Mouse (Mus musculus): ENCODE results near the gene Cgn. TPM values are rescaled to one million over a fixed set of nuclear protein-coding genes. Genes with fewer than 3 reads are reported as not detected.
"Not testable (repeated sequence)": the region's sequence is repeated elsewhere in the genome, so short reads cannot be mapped to it uniquely, and the experiment has no call there.

Cgn gene
- total and polyA plus RNA-seq, 3 experiments: 0.25 to 0.50 (median 0.43) TPM

DNA sequence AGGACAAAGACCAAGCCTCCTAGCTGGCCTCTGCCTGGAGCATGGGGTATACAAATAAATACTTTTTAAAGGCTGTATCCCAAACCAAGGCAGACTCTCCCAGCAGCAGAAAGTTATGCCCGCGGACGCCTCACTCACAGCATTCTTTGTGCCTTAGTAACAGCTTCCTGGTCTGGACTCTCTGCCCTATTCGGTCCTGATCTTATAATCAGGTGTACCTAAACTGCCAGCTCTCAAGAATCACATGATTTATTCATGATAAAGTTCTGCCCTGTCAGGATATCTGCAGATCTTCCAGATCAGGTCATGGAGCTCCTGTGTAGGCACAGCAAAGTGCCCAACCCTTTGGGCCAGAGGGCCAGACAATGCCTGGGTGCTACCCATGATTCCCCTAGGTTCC is 3.4 kb downstream of the Cgn start:
- peaks cover 1% of the 10 kb centered on the region; the same call in 1 of the 2 replicates for H3K27me3 ChIP-seq (ENCODE audit: control insufficient read depth, insufficient read depth, low read length)
- intact Hi-C loops (cut with DNase I): no loop called here
- 68% methylated on average over 4 of the region's 4 CpGs for WGBS
- no peak overlapping the region for H3K9ac ChIP-seq (ENCODE audit: low read depth, low read length)
- no peak overlapping the region for H3K4me3 ChIP-seq
- TF ChIP-seq CTCF (IDR thresholded peaks at IDR 0.05) (no peak), EP300 (IDR thresholded peaks at IDR 0.05; ENCODE audit: insufficient read depth, low read depth, low read length) (no peak), POLR2A (IDR thresholded peaks at IDR 0.05; ENCODE audit: insufficient read depth, low read depth, low read length) (no peak)
- H3K36me3 ChIP-seq (ENCODE audit: control insufficient read depth, insufficient read depth, low read length): no peaks in the 10 kb centered on the region
- H3K27ac ChIP-seq: no peak overlapping the region
- H3K4me1 ChIP-seq (ENCODE audit: control insufficient read depth, insufficient read depth, low read length): peaks cover 1% of the 10 kb centered on the region; the same call in 1 of the 2 replicates
- no peak for DNase-seq
- no peaks in the 10 kb centered on the region for H3K79me2 ChIP-seq (replicated peaks; ENCODE audit: control insufficient read depth, insufficient read depth, low read length)

DNA sequence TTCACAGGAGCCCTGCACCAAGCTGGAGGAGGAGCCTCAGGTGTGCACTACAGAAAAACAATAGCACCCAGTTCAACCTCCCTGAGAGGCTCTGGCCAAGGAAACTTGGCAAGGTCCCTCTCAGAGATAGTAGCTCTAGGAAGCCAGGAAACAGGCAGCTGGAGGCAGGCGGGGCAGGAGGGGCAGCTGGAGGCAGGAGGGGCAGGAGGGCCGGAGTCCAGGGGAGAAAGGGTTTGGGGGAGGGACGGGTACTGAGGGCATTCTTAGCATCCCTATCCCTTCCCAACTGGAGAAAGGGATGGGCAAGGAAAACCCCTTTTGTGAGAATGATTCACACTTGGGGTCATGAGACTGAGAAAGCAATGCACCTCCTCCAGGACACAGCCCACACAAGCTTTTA is 4.9 kb downstream of the Cgn start:
- intact Hi-C loops (cut with DNase I): no loop called here
- no peaks in the 10 kb centered on the region for H3K27me3 ChIP-seq (ENCODE audit: control insufficient read depth, insufficient read depth, low read length)
- H3K4me1 ChIP-seq (ENCODE audit: control insufficient read depth, insufficient read depth, low read length): no peaks in the 10 kb centered on the region
- H3K79me2 ChIP-seq (replicated peaks; ENCODE audit: control insufficient read depth, insufficient read depth, low read length): no peaks in the 10 kb centered on the region
- no peak overlapping the region for H3K27ac ChIP-seq
- 5% methylated on average over 3 of the region's 3 CpGs for WGBS
- H3K36me3 ChIP-seq (ENCODE audit: control insufficient read depth, insufficient read depth, low read length): no peaks in the 10 kb centered on the region
- no peak overlapping the region for H3K4me3 ChIP-seq
- DNase-seq: peak in 1 of 2 experiments; percentile 20
- no peak overlapping the region for H3K9ac ChIP-seq (ENCODE audit: low read depth, low read length)
- TF ChIP-seq CTCF (IDR thresholded peaks at IDR 0.05): no peak
- TF ChIP-seq POLR2A (IDR thresholded peaks at IDR 0.05; ENCODE audit: insufficient read depth, low read depth, low read length): no peak
- no peak for TF ChIP-seq EP300 (IDR thresholded peaks at IDR 0.05; ENCODE audit: insufficient read depth, low read depth, low read length)

DNA sequence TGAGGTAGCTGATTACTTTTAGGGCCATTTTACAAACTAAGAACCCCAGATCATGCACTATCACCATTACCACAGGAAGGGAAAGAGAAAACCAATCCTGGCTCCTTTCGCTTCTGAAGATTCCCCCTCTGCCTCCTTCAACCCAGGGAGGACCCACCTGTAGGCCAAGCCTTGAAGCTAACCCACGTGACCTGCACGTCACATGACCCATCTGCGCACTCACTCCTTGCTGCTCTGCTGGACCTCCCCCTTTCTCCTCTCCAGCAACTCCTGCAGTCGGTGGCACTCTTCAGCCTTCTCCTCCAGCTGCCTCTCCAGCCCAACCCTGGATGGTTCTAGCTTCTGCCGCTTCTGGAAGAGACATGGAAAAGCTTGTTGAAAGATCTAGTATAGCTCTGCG is 10.4 kb downstream of the Cgn start:
- Histone ChIP-seq H3K36me3 (ENCODE audit: control insufficient read depth, insufficient read depth, low read length) (no peaks in the 10 kb centered on the region), H3K27me3 (ENCODE audit: control insufficient read depth, insufficient read depth, low read length) (no peaks in the 10 kb centered on the region), H3K9ac (ENCODE audit: low read depth, low read length) (no peak overlapping the region), H3K4me1 (ENCODE audit: control insufficient read depth, insufficient read depth, low read length) (no peaks in the 10 kb centered on the region), H3K4me3 (no peak overlapping the region), H3K79me2 (replicated peaks; ENCODE audit: control insufficient read depth, insufficient read depth, low read length) (no peaks in the 10 kb centered on the region), H3K27ac (no peak overlapping the region)
- intact Hi-C loops (cut with DNase I): no loop called here
- 75% methylated on average over 7 of the region's 7 CpGs for WGBS
- no peak for DNase-seq
- TF ChIP-seq POLR2A (IDR thresholded peaks at IDR 0.05; ENCODE audit: insufficient read depth, low read depth, low read length): no peak
- no peak for TF ChIP-seq CTCF (IDR thresholded peaks at IDR 0.05)
- TF ChIP-seq EP300 (IDR thresholded peaks at IDR 0.05; ENCODE audit: insufficient read depth, low read depth, low read length): no peak

DNA sequence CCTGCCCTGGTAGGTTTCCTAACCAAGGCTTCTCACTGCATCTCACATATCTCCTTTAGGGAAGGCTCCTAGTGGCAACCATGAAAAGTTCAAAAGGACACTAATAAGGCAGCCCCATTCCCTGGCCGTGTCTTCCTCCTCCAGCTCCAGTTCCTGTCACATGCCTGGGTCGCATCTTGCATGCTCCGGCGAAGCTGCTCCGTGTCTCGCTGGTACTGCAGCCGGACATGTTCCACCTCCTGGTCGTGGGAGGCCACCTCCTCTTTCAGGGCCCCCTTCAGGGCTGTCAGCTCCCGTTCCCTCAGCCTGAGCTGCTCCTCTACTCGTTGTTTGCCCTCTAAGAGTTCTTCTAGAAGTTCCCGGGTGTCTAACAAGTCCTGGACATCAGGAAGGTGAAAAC is 12.3 kb downstream of the Cgn start:
- peak in 1 of 2 experiments; percentile 39 for DNase-seq
- no peak for TF ChIP-seq CTCF (IDR thresholded peaks at IDR 0.05)
- TF ChIP-seq EP300 (IDR thresholded peaks at IDR 0.05; ENCODE audit: insufficient read depth, low read depth, low read length): no peak
- TF ChIP-seq POLR2A (IDR thresholded peaks at IDR 0.05; ENCODE audit: insufficient read depth, low read depth, low read length): no peak
- 71% methylated on average over 11 of the region's 11 CpGs for WGBS

DNA sequence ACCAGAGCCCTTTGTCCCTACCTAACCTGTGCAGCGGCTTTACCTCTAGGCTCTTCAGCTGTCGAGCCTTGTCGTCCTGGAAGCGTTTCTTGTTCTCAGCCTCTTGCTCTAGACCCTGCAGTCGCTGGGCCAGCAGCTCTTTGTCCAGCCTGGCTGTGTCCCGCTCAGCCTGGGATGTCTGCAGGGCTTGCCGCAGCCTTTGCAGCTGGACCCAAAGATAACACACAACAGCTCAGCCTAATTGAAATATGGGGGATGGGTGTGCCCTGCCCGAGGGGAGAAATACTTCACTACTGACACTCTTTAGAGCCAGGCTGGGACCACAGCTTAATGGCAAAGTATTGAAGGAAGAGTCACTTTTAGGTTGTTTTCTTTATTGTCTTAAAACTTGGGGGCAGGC is 20.8 kb downstream of the Cgn start:
- H3K36me3 ChIP-seq (ENCODE audit: control insufficient read depth, insufficient read depth, low read length); H3K79me2 ChIP-seq (replicated peaks; ENCODE audit: control insufficient read depth, insufficient read depth, low read length); DNase-seq; intact Hi-C loops (cut with DNase I); H3K4me3 ChIP-seq; H3K27ac ChIP-seq; H3K4me1 ChIP-seq (ENCODE audit: control insufficient read depth, insufficient read depth, low read length); H3K27me3 ChIP-seq (ENCODE audit: control insufficient read depth, insufficient read depth, low read length); H3K9ac ChIP-seq (ENCODE audit: low read depth, low read length): not testable (repeated sequence)
- 24% methylated on average over 8 of the region's 8 CpGs for WGBS

More for the DNA sequence above, 12.3 kb downstream of the Cgn start:
- Histone ChIP-seq H3K4me3 (no peak overlapping the region), H3K27ac (no peak overlapping the region), H3K79me2 (replicated peaks; ENCODE audit: control insufficient read depth, insufficient read depth, low read length) (no peaks in the 10 kb centered on the region), H3K4me1 (ENCODE audit: control insufficient read depth, insufficient read depth, low read length) (no peaks in the 10 kb centered on the region), H3K36me3 (ENCODE audit: control insufficient read depth, insufficient read depth, low read length) (no peaks in the 10 kb centered on the region), H3K27me3 (ENCODE audit: control insufficient read depth, insufficient read depth, low read length) (no peaks in the 10 kb centered on the region), H3K9ac (ENCODE audit: low read depth, low read length) (no peak overlapping the region)
- intact Hi-C loops (cut with DNase I): no loop called here

DNA sequence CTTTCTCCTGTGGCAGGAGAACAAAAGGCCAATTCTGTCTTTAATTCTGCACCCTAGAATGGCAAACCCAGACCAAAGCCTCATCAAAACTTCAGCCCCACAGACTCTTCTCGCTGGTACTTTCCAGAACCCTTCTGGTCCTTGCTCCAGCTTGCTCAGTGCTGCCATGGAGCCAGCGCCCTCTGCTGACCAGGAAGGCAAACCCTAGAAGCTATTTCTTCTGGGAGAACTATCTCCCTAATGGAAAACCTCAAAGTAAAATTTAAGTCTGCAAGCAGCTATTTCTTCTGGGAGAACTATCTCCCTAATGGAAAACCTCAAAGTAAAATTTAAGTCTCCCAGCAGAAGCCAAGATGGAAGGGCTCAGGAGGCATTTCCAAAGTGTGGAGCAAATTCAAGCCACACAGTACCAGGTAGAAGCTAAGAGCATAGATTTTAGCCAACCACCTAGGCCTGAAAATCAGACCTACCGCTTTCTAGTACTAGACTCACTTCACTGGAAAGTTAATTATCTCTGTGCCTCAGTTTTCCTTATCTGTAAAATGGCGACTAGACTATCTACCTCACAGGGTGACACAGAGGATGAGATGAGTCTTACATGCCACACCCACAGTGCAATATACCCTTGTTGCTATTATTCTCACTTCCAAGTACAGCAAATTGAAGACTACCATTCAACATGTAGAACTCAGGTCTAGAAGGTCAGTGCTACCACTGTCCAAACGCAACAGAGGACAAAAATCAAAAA is 21.6 kb downstream of the Cgn start:
- H3K9ac ChIP-seq (ENCODE audit: low read depth, low read length); H3K36me3 ChIP-seq (ENCODE audit: control insufficient read depth, insufficient read depth, low read length); H3K27me3 ChIP-seq (ENCODE audit: control insufficient read depth, insufficient read depth, low read length); H3K4me1 ChIP-seq (ENCODE audit: control insufficient read depth, insufficient read depth, low read length); H3K27ac ChIP-seq; DNase-seq; H3K79me2 ChIP-seq (replicated peaks; ENCODE audit: control insufficient read depth, insufficient read depth, low read length); intact Hi-C loops (cut with DNase I); H3K4me3 ChIP-seq: not testable (repeated sequence)
- peak; percentile 19; the same call in 1 of the 2 replicates for TF ChIP-seq CTCF (IDR thresholded peaks at IDR 0.05)
- WGBS: 52% methylated on average over 5 of the region's 5 CpGs

DNA sequence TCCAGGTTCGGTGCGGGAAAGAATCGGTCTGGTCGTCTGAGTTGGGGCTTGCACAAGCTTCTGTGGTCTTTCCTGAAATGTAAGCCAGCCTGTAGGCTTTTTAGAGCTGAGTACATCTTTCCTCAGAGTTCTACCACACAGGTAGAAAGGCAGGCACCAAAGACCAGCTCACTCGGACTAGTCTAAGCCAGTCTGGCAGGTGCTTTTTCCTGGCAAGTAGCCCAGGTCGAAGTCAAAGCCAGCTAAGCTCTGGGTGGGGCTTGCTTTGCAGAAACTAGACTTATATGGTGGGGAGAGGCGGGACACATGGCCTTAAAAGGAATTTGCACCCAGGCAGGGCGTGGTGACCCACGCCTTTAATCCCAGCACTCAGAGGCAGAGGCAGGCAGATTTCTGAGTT is 27.9 kb downstream of the Cgn start:
- H3K27me3 ChIP-seq (ENCODE audit: control insufficient read depth, insufficient read depth, low read length); H3K36me3 ChIP-seq (ENCODE audit: control insufficient read depth, insufficient read depth, low read length); H3K4me1 ChIP-seq (ENCODE audit: control insufficient read depth, insufficient read depth, low read length); H3K27ac ChIP-seq; DNase-seq; H3K9ac ChIP-seq (ENCODE audit: low read depth, low read length); intact Hi-C loops (cut with DNase I); H3K79me2 ChIP-seq (replicated peaks; ENCODE audit: control insufficient read depth, insufficient read depth, low read length); H3K4me3 ChIP-seq: not testable (repeated sequence)
- 54% methylated on average over 4 of the region's 9 CpGs for WGBS

DNA sequence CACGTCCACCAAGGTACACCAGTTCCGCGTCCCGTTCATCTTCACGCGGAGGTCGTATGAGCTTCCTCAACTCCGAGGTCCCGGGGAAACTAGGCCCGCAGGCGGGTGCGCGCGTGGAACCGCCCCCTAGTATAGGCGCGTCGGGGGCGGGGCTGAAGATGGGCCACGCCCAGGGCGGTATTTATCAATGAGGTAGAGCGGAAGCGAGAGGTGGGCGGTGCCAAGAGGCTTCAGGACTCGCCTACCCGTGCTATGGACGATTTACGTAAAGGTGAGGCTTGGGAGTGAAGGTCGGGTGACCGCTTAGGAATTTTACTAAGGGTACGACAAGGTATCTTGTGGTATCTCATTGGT is 28.3 kb downstream of the Cgn start:
- H3K4me1 ChIP-seq (ENCODE audit: control insufficient read depth, insufficient read depth, low read length); H3K27me3 ChIP-seq (ENCODE audit: control insufficient read depth, insufficient read depth, low read length); intact Hi-C loops (cut with DNase I); H3K27ac ChIP-seq; H3K79me2 ChIP-seq (replicated peaks; ENCODE audit: control insufficient read depth, insufficient read depth, low read length); H3K4me3 ChIP-seq; H3K9ac ChIP-seq (ENCODE audit: low read depth, low read length); H3K36me3 ChIP-seq (ENCODE audit: control insufficient read depth, insufficient read depth, low read length): not testable (repeated sequence)
- WGBS: under 1% methylated on average over 23 of the region's 31 CpGs
- DNase-seq: peak; percentile 31 to 54

DNA sequence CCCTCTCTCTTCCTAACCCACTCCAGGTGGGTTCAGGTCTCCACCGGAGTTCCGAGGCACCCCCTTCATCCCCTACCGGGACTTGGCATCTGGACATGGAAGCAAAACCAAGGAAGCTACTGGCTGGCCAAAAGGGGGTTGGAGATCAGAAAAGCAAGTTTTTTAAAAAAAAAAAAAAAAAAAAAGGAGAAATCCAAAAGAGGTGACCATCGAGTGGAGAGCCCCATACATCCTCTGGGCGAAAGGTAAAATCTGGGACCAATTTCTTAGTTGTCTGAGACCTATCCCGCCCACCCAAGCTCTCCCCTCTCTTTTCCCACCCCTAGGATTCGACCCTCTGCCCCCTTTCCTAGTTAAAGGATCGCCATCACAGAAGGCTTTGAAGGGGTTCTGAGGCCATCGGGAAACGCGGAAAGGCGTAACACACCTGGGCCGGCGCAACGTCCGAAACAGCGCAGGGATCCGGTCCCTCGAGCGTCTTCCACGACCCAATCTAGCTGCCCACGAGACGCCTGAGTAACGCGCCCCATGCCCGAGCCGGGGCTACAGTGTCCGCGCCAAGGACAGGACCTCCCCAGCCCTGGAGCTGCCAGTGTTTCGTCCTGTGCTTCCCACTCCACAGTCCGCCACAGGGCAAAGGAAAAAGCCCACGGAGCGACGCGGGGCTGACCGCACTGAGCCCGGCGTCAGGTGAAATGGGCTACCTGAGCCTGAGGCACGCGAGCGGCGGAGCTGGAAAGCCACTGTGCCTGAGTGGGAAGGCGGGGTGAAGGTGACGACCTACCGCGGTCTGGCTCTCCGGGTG is 28.8 kb downstream of the Cgn start:
- WGBS: 6% methylated on average over 25 of the region's 47 CpGs
- H3K9ac ChIP-seq (ENCODE audit: low read depth, low read length); intact Hi-C loops (cut with DNase I): not testable (repeated sequence)

More for the DNA sequence above, 28.8 kb downstream of the Cgn start:
- not testable (repeated sequence) for H3K4me3 ChIP-seq; H3K36me3 ChIP-seq (ENCODE audit: control insufficient read depth, insufficient read depth, low read length); H3K4me1 ChIP-seq (ENCODE audit: control insufficient read depth, insufficient read depth, low read length); H3K79me2 ChIP-seq (replicated peaks; ENCODE audit: control insufficient read depth, insufficient read depth, low read length); H3K27me3 ChIP-seq (ENCODE audit: control insufficient read depth, insufficient read depth, low read length); H3K27ac ChIP-seq; DNase-seq

All from heart, adult 2 months (tissue).